Mouse (Mus musculus): ENCODE data around the gene Krtap27-1. TPM values are rescaled to one million over a fixed set of nuclear protein-coding genes. Genes with fewer than 3 reads are reported as not detected.

The Krtap27-1 gene
- polyA plus RNA-seq, 1 experiment from 2014 or later, result not detected

- Histone ChIP-seq H3K27ac (ENCODE audit: low read depth, low read length) (no peak within 1 kb of the TSS), H3K4me1 (replicated peaks; ENCODE audit: control insufficient read depth, insufficient read depth, low read length) (no peaks in the 10 kb centered on the region; the same call in 1 of the 2 replicates), H3K9ac (ENCODE audit: low read depth, low read length) (no peak within 1 kb of the TSS), H3K4me2 (replicated peaks; ENCODE audit: low read depth) (no peak within 1 kb of the TSS), H3K36me3 (ENCODE audit: control insufficient read depth, insufficient read depth) (no peaks in the 10 kb centered on the region), H3K27me3 (replicated peaks; ENCODE audit: control insufficient read depth, insufficient read depth, low read length) (no peaks in the 10 kb centered on the region), H3K9me3 (ENCODE audit: control insufficient read depth) (no peaks in the 10 kb centered on the region), H3K4me3 (ENCODE audit: low read depth, low read length) (no peak within 1 kb of the TSS)
- TF ChIP-seq CTCF (IDR thresholded peaks at IDR 0.05; ENCODE audit: low read depth), result no peak
- 96% methylated on average over 4 of the region's 4 CpGs for WGBS
- ATAC-seq, result no peak
Measured at GRCm38 (mm10) chr16:88627566-88627965, 43.9 kb downstream of the Krtap27-1 start, which contains the start of gene 2310079G19Rik. TSS of gene 2310079G19Rik (minus strand) at chr16:88627666.

Other genes with a start within 250 kb of the Krtap27-1 start
- gene Cldn17, start 164.7 kb downstream of the Krtap27-1 start, polyA plus RNA-seq (2015; fragmentation: Nextera tagmentation; extraction: Ambion mirVana), result not detected in 2 replicates
- 48.9 and 56.8 TPM in 2 replicates for gene Cldn8, start 108.5 kb downstream of the Krtap27-1 start, polyA plus RNA-seq (2015; fragmentation: Nextera tagmentation; extraction: Ambion mirVana)
- not detected in 2 replicates for gene Krtap24-1, start 59.4 kb downstream of the Krtap27-1 start, polyA plus RNA-seq (2015; fragmentation: Nextera tagmentation; extraction: Ambion mirVana)
- gene 2310079G19Rik, start 44.0 kb downstream of the Krtap27-1 start, polyA plus RNA-seq (2015; fragmentation: Nextera tagmentation; extraction: Ambion mirVana), result not detected in 2 replicates
- 0.37 and 2.0 TPM in 2 replicates for gene Krtap26-1, start 23.9 kb downstream of the Krtap27-1 start, polyA plus RNA-seq (2015; fragmentation: Nextera tagmentation; extraction: Ambion mirVana)
- not detected in 2 replicates for gene 2310061N02Rik, start 36.3 kb upstream of the Krtap27-1 start, polyA plus RNA-seq (2015; fragmentation: Nextera tagmentation; extraction: Ambion mirVana)
- not detected in 2 replicates for gene Krtap13-1, start 57.2 kb upstream of the Krtap27-1 start, polyA plus RNA-seq (2015; fragmentation: Nextera tagmentation; extraction: Ambion mirVana)
- not detected in 2 replicates for gene Krtap13, start 80.0 kb upstream of the Krtap27-1 start, polyA plus RNA-seq (2015; fragmentation: Nextera tagmentation; extraction: Ambion mirVana)
- gene 2310034C09Rik, start 87.2 kb upstream of the Krtap27-1 start, polyA plus RNA-seq (2015; fragmentation: Nextera tagmentation; extraction: Ambion mirVana), result not detected in 2 replicates
- not detected in 2 replicates for gene 2310057N15Rik, start 102.5 kb upstream of the Krtap27-1 start, polyA plus RNA-seq (2015; fragmentation: Nextera tagmentation; extraction: Ambion mirVana)
- not detected in 2 replicates for gene Gm5965, start 106.2 kb upstream of the Krtap27-1 start, polyA plus RNA-seq (2015; fragmentation: Nextera tagmentation; extraction: Ambion mirVana)
- not detected in 2 replicates for gene Gm20741, start 140.5 kb upstream of the Krtap27-1 start, polyA plus RNA-seq (2015; fragmentation: Nextera tagmentation; extraction: Ambion mirVana)
- gene Krtap15, start 148.5 kb upstream of the Krtap27-1 start, polyA plus RNA-seq (2015; fragmentation: Nextera tagmentation; extraction: Ambion mirVana), result not detected in 2 replicates
- not detected in 2 replicates for gene Krtap14, start 154.5 kb upstream of the Krtap27-1 start, polyA plus RNA-seq (2015; fragmentation: Nextera tagmentation; extraction: Ambion mirVana)
- not detected in 2 replicates for gene Krtap19-1, start 197.7 kb upstream of the Krtap27-1 start, polyA plus RNA-seq (2015; fragmentation: Nextera tagmentation; extraction: Ambion mirVana)
- not detected in 2 replicates for gene Krtap19-2, start 202.6 kb upstream of the Krtap27-1 start, polyA plus RNA-seq (2015; fragmentation: Nextera tagmentation; extraction: Ambion mirVana)
- gene Krtap19-3, start 206.4 kb upstream of the Krtap27-1 start, polyA plus RNA-seq (2015; fragmentation: Nextera tagmentation; extraction: Ambion mirVana), result not detected in 2 replicates
- not detected in 2 replicates for gene Krtap19-4, start 213.4 kb upstream of the Krtap27-1 start, polyA plus RNA-seq (2015; fragmentation: Nextera tagmentation; extraction: Ambion mirVana)
- gene Krtap19-5, start 224.8 kb upstream of the Krtap27-1 start, polyA plus RNA-seq (2015; fragmentation: Nextera tagmentation; extraction: Ambion mirVana), result not detected in 2 replicates

All from intestine, postnatal 0 days (tissue).